Mouse (Mus musculus): ENCODE results near the gene Rnf185.

Rnf185 gene

GRCm38 (mm10) chr11:3396091-3396490 lies 56.1 kb downstream of the Rnf185 start:
- DNase-seq (ENCODE audit: inconsistent ontology term) = no peak

- DNase-seq (ENCODE audit: inconsistent ontology term) = no peak
These were observed 57.6 kb downstream of the Rnf185 start for GRCm38 (mm10) chr11:3394520-3394919.

- no peak for DNase-seq (ENCODE audit: inconsistent ontology term)
These were observed 59.6 kb downstream of the Rnf185 start for GRCm38 (mm10) chr11:3392526-3392925.

- no peak for DNase-seq (ENCODE audit: inconsistent ontology term)
These were observed 61.4 kb downstream of the Rnf185 start for GRCm38 (mm10) chr11:3390789-3391188.

- DNase-seq (ENCODE audit: inconsistent ontology term) = no peak
These were observed 62.2 kb downstream of the Rnf185 start for GRCm38 (mm10) chr11:3389996-3390395.

GRCm38 (mm10) chr11:3387482-3388196 lies 64.5 kb downstream of the Rnf185 start:
- DNase-seq (ENCODE audit: inconsistent ontology term) = no peak

GRCm38 (mm10) chr11:3386941-3387368 lies 65.2 kb downstream of the Rnf185 start:
- peak; percentile 74 for DNase-seq (ENCODE audit: inconsistent ontology term)

- DNase-seq (ENCODE audit: inconsistent ontology term) = peak; percentile 79
These were observed 69.3 kb downstream of the Rnf185 start for GRCm38 (mm10) chr11:3382602-3383594.

- no peak for DNase-seq (ENCODE audit: inconsistent ontology term)
These were observed 70.9 kb downstream of the Rnf185 start for GRCm38 (mm10) chr11:3381148-3381814.

GRCm38 (mm10) chr11:3379427-3379826 lies 72.7 kb downstream of the Rnf185 start:
- DNase-seq (ENCODE audit: inconsistent ontology term) = no peak

GRCm38 (mm10) chr11:3374741-3375140 lies 77.4 kb downstream of the Rnf185 start:
- DNase-seq (ENCODE audit: inconsistent ontology term) = no peak

GRCm38 (mm10) chr11:3374293-3374645 lies 77.9 kb downstream of the Rnf185 start:
- DNase-seq (ENCODE audit: inconsistent ontology term) = peak; percentile 100

GRCm38 (mm10) chr11:3373591-3374292 lies 78.4 kb downstream of the Rnf185 start:
- DNase-seq (ENCODE audit: inconsistent ontology term) = no peak

GRCm38 (mm10) chr11:3371599-3372295 lies 80.4 kb downstream of the Rnf185 start:
- DNase-seq (ENCODE audit: inconsistent ontology term) = peak; percentile 43

GRCm38 (mm10) chr11:3370928-3371598 lies 81.1 kb downstream of the Rnf185 start:
- DNase-seq (ENCODE audit: inconsistent ontology term) = peak; percentile 95

GRCm38 (mm10) chr11:3370162-3370561 lies 82.0 kb downstream of the Rnf185 start:
- DNase-seq (ENCODE audit: inconsistent ontology term) = no peak

- no peak for DNase-seq (ENCODE audit: inconsistent ontology term)
These were observed 82.7 kb downstream of the Rnf185 start for GRCm38 (mm10) chr11:3369449-3369848.

- DNase-seq (ENCODE audit: inconsistent ontology term) = peak; percentile 46
These were observed 83.2 kb downstream of the Rnf185 start for GRCm38 (mm10) chr11:3368983-3369382.

GRCm38 (mm10) chr11:3366411-3366810 lies 85.8 kb downstream of the Rnf185 start:
- DNase-seq (ENCODE audit: inconsistent ontology term) = no peak

Measured in Muller cell, postnatal 12 days (primary cell).